Mouse (Mus musculus) hindlimb bud, embryonic 11.5 days (tissue): Measurements from ENCODE around the gene Mrpl10.

Experiments
- DNase-seq: peaks from one replicate; pipeline ENCODE4 v3.0.0-alpha.2; 2012; ENCODE audit warnings: low read depth, low spot score; ENCODE audit errors: extremely low spot score

Mrpl10 gene

DNA sequence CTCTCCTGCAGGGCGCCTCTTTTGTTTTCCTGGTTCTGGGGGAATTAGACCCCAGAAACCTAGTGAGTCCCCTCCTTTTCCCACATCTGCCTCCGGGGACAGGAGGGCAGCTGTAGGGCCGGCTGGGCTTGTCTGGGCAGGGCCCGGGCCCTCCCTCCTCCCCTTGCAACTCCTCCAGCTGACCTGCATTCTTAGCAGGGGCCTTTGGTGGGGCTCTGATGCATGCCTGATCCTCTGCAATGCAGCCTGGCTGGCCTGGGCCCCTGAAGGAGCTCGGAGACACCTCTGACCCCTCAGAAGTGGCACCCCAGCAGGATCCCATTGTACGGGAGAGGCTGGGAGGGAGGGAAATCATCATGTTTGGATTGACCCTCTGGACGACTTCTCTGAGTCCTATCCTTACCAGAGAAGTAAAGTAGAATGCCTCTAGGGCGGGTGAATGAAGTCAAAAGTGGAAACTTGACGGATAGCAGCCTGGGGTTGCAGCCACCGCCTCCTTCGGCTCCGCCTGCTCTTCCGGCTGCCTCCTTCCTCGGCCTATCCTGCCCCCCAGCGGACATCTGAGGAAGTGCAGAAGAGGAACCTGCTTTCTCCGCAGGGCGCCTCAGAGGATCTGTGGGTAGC is 15.5 kb upstream of the Mrpl10 start:
- peak; percentile 68 for DNase-seq

DNA sequence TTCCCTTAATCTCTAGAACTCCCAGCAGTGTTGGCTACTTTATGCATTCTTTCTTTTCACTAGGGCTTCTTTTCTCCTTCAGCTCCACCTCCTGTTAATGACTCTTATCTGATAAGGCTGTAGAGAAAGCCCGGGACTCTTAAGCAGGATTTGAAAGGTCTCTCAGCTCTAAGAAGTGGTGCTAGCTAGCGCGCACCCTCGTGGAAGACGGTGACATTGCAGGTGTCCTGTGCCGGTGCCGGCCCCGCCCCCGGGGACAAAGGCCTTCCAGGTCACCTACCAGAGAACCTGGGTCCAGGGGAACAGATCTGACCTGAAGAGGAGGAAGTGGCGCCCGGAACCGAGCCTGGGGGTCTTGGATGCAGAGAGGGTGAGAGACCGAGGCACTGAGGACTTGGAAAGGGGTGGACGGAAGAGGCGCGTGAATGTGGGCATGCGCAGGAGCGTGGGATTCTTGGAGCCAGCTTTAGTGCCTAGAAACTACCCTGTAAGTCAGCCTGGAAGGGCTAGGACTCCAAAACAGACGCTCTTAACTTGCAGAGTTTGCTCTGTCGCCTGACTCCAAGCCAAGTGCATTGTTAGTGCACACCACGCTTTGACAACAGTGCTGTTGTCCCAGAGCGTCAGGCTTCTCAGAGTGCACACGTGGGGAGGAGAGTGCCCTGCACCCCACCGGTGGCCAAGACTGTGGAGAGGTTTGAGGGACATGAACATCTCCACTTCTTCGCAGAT is 11.5 kb upstream of the Mrpl10 start, which contains the start of gene Scrn2:
TSS of gene Scrn2 (plus strand) at position 253 of the 732 bp plus-strand sequence.
- peak; percentile 78 for DNase-seq

DNA sequence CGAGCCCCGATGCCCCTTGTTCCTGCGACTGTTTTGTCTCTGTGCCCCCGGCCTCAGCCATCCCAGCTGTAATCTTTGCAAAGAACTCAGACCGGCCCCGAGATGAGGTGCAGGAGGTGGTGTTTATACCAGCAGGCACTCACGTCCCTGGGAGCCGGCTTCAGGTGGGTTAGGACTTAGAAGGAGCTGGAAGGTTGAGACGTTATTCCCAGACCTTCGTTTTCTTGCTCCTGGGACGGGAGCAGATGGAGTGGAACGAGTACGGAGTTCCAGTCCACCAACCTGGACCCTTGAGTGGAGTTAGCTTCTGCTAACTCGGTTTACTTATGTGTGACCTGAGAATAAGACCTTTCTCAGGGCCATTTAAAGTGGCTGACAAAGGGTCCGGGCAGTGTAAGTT is 10.9 kb upstream of the Mrpl10 start:
- DNase-seq: no peak

DNA sequence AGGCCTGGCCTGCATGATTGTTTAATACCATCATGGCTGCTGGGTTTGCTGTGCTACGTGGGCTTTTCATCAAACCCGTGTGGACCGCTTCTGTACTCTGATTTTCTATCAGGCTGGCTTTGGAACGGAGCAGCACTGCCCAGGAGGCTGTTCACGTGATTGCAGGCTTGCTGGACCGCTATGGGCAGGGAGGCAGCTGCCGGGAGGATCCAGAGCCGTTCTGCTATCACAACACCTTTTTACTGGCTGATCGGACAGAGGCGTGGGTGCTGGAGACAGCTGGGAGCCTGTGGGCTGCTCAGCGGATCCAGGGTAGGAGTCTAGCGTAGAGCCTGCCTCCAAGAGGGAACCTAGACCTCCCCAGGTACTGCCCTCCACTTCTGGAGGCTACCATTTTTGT is 9.4 kb upstream of the Mrpl10 start:
- no peak for DNase-seq

DNA sequence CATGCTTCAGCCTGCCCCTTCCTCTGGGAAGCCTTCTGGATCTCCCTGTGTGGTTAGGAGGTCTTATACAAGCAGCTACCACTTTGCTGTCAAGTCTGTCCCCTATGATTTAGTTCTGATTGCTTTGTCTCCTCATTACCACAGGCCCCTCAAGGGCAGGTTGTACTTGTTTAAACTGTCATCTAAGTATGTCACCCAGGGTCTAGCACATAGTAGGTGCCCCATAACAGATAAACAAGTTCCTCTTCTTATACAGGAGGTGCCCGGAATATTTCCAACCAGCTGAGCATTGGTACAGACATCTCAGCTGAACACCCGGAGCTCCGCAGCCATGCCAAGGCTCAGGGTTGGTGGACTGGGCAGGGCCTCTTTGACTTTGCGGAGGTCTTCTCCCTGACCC is 8.9 kb upstream of the Mrpl10 start:
- DNase-seq: no peak

DNA sequence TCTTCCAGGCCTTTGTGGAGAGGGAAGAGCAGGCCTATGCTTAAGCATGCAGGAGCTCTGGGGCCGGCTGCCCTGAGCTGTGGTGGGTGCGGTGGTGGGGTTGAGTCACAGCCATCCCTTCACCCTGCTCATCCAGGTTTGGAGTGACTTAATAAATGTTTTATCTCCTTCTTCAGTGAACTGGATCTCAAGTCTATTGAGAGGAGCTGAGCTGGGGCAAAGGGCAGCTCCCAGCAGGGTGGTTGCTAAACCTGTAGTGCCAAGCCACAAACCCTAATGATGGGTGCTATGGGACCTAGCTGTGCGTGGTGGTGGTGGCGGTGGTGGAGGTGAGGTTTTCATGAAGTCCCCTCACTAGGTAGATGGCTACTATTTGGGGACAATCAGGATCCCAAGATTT is 7.6 kb upstream of the Mrpl10 start:
- no peak for DNase-seq

DNA sequence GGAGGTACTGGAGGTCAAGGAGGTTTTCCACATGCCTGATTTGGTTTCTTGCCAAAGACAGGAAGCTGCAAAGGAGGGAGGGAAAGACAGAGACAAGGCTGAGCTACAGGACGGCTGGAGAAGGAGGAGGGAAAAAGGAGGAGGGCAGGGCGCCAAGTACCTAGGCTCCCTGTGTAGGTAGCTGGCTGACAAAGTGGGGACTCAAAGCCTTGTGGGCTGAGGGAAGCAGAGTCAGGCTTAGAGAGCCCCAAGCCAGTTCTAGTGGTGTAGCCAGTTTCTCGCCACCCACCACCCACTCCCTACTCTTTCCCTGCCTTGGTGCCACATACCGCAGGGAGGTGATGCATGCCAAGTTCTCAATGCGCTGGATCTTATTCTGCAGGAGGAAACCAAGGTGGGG is 5.2 kb upstream of the Mrpl10 start:
- no peak for DNase-seq

DNA sequence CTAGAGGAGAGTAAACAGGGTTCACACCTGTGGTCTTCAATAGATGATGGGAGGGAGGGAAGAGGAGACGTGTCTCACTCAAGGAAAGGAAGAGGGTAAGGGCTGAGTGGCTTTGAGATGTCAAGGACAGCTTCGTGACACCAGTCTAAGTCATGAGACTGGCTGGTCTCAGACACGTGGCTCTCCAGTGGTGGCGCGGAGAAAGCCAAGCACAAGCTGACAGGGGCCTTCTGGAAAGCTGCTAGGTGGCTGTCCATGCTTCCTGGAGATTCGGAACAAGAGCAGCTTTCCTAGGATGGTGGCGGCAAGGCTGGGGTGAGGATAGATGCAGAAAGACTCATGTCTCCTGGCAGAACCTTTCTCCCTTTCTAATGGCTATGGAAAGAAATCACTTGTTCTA is 2.5 kb upstream of the Mrpl10 start:
- no peak for DNase-seq

DNA sequence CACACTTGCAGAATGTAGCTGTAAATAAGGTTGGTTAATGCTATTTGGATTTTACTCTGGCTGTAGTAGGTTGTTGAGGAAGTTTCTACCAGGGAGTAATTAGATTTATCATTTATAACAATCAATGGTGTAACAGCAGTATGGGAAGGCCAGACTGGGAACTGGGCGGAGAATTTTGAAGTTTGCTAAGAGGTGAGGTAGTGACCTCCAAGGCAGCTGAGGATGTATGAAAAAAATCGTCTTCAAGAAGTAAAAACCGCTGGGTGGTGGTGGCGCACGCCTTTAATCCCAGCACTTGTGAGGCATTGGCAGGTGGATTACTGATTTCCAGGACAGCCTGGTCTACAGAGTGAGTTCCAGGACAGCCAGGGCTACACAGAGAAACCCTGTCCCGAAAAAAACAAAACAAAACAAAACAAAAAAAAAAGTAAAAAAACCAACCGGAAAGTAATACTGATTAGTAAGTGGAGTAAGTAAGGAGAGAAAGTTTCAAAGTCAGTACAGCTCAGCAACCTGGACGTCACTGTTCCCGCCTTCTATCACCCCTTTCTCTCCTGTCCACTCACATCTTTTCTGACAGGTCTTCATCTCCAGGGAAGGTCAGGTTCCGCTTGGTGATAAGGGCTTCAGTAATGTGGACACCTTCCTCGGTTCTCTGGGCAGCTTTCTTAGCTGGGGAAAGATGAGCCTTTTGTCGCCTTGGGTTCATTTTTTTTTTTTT is 899 bp upstream of the Mrpl10 start:
- DNase-seq: no peak

DNA sequence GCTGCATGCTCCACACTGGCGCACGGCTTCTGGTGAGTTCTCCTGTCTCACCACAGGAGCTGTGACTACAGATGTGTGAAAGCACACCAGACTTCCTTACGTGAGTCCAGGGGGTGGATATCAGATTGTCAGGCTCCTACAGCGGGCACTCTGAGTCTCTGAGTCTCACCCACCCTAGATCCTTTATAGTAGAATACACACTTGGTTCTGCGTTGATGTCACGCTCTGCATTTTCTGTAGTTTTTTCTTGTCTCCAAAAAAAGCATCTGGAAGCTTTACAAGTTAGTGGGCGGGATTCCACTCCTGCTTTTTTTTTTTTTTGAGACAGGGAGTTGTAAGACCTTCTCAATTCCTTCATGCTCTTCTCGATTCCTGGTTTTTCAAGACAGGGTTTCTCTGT is 3.5 kb downstream of the Mrpl10 start:
- DNase-seq: no peak

DNA sequence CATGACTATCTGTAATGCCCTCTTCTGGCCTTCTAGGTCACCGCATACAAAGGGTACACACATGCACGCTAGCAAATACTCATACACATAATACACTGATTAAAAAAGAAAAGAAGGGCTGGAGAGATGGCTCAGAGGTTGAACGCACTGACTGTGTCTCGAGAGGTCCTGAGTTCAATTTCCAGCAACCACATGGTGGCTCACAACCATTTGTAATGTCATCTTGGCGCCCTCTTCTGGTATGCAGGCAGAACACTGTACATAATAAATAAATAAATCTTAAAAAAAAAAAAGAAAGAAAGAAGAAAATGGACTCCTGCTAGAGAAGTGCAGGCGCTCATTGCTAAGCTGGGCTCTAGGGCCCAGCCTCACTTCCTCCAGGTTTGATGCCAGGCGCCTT is 4.5 kb downstream of the Mrpl10 start:
- DNase-seq: no peak

DNA sequence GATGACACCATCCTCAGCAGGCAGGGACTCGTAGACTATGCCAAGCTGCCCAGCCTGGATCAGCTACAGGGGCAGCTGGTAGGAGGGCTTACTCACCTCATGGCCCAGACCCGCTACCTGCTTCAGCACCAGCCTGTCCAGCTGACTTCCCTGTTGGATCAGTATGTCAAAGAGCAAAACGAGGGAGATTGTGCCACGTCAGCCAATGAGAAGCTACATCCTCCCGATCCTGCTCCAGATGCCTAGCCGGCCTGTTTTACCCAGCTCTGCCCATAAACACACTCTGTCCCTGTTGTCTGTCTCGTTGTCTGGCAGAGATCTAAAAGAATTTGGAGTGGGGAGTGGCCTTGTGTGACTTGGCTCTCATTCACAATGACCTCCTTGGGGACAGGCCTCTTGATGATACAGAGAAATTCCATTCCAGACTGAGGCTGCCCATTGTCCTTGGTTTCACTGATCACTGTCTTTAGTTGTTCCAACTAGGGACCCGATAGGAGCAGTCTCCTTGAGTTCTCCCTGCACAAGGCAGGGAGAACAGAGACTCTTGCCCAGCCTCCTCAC is 6.8 kb downstream of the Mrpl10 start:
- DNase-seq: no peak

DNA sequence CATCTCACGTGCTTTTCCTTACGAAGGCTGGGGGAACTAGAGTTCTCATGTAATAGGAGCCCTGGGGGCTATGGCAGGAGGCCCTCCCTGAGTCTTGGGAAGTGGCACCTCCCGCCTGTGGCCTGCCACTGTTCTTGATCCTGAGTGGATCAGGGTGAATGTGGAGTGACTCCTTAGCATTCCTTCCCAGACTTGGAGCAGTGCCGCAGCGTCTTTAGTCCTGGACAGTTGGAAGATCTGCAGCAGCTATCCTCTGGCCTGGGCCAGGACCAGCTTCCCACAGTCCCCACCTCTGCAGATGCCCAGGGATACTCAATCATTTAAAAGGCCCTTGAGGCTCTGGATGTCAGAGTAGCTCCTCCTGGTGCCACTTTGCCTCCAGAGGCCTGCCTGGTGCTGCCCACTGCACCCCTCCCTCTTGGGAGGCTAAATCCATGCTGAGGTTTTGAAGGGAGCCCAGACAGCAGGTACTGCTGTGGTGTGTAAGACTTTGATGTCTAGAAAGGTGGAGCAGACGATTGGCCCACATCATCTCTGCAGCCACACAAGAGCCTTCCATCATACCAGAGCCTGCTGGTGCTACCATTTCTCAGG is 8.2 kb downstream of the Mrpl10 start:
- no peak for DNase-seq

DNA sequence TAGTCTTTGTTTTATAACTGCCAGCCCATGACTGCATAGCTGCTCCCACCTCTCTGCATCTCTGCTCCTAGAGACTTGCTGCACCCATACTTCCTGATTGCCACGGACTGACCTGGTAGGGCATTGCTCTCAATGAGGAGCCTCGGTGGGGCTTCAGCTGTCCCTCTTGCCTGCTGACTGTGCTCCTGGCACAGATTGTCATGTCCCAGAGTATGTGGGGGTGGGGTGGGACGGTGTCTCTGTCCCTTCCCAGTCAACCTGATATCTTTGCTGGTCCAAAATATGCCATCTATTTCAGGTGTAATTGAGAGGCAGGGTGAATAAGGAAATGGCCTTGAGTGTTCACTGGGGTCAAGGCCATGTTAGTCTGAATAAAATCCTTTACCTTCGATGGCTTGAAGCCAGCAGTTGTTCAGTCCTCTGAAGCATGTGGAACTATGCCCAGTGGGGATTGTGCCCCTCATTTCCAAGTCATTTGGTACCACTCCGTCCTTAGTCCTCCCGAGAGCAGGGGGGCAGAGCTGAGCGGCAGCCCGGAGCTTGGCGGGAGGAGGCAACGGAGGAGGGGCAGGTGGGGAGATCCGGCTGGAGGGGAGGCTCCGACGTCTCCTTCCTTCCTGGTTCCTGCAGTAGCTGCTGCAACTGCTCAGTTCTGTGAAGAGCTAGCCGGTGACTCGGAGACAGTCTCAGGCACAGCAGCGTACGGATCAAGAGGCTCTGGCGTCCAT is 9.0 kb downstream of the Mrpl10 start, which contains the start of gene Osbpl7:
TSS of gene Osbpl7 (plus strand) at position 413 of the 728 bp plus-strand sequence.
- no peak for DNase-seq

DNA sequence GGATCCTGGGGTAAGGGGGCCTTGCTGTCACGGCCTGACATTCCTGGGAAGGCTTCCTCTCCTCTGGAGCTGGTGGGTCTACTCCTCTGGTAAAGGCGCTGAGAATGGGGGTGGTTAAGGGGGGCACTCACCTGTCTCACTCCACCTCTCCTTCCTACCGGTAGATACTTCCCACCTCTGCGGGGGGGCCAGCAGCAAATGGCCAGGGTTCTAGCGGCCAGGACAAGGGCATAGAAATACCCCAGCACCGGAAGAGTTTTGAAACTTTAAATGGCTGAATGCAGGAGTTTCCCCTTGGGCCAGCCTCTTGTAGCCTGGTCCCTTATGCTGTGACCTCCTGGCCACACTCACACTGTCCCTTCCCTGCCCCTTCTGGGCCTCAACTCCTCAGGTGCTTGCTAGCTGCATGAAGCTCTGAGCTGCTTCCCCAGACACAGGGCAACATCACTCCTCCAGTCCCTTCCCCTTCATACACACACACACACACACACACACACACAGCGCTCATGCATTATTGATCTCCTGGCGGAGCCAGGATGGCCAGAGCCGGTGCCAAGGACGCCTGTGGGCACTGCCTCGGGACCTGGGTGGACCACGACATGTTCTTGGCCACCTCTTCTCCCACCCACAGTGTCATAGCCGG is 9.7 kb downstream of the Mrpl10 start:
- no peak for DNase-seq

DNA sequence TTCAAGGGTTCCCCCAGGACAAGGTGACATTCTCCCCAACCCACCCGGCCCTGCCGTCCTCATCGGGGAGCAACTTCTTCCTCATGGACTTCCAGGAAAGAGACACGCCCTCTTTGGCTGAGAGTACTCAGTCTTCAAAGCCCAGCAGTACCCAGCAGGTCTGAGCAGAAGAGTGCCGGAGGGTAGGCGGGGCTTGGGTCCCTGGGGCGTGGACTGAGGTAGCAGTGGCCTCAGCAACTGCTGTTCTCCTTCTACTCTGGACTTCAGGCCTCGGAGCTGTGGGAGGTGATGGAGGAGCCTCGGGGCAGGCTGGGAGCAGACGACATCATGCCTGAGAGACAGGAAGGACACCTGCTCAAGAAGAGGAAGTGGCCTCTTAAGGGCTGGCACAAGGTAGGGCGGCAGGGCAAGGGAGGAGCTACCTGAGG is 10.9 kb downstream of the Mrpl10 start:
- no peak for DNase-seq

DNA sequence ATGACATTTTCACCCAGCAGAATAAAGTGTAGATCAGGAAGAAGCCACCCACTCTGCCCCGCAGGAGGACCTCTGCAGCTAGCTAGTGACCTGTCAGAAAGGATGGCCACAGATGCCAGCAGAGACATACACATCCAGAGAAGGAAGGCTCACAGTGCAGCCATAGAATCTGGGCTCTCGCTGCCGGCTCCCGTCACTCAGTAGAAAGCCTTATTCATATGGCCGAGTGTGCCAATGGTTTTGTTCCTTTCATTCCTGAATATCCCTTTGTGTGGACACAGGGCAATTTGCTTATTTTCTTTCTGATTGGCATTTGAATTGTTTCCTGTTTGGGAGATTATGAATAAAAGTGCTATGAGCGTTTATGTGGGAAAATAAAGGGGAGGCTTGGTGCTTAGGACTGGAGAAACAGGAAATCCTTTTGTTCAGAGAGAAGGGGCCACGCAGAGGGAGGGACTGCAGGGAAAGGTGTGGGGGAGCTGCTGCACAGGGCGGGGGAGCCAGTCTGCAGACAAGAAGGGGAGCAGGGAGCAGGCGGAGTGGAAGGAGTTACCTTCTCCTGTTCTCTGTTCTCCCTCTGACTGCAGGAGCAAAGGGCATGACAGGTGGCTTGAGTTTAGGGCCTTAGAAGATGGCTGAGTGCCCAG is 22.0 kb downstream of the Mrpl10 start:
- no peak for DNase-seq

DNA sequence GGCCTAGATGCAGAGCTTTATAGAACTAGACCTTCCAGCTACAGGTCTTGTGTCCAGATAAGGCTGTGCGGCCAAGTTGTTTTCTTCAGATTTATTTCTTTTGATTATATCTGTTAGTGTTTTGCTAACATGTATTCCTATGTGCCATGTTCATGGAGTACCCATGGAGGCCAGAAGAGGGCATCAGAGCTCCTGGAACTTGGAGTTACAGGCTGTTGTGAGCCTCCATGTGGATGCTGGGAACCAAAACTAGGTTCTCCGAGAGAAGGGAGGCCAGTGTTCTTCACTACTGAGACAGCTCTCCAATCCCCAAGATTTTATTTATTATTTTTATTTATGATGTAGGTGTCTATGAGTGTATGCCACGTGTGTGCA is 22.5 kb downstream of the Mrpl10 start:
- no peak for DNase-seq

DNA sequence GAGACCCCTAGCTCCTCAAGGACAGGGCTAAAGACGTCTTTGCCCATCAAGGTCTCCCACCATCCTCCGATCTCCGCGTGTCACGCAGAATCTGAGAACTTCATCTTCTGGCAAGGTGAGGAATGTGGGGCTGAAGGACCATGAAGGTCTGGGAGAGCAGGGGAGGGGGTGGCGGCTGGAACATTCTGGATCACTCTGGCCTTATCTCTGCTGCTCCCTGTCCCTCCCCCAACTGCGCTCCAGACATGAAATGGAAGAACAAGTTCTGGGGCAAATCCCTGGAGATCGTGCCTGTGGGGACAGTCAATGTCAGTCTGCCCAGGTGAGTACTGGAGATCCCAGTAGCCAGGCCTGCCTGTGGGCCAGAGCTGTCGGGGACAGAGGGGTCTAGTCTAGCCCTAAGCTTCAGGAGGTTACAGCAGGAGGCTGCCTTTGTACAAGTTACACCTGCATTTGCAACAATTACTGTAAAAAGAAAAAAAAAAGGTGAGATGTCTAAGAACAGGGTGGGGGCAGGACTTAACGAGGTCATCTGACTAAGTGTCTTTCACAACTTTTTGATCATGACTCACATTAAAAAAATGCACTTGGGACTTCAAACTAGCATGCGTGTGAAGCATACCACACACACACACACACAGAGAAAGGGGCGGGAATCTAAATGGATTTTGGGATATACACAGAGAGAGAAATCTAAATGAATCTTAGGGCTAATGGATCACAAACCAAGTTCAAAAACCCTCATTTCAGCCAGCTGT is 24.4 kb downstream of the Mrpl10 start:
- DNase-seq: no peak
